Mouse (Mus musculus) lung, embryonic 14.5 days (tissue): ENCODE measurements around the gene Dnm3. TPM values are rescaled to one million over a fixed set of nuclear protein-coding genes. Genes with fewer than 3 reads are reported as not detected.
A peak's percentile ranks its signal among the peaks of the same experiment; 100 is the strongest.

Source experiments
- ATAC-seq: fragments of 200-750 bp; cut with Nextera tagmentation; 2 replicates; pipeline ENCODE4 v1.8.0; 2017; ENCODE audit warnings: mild to moderate bottlenecking, moderate TSS enrichment, moderate library complexity; ENCODE audit not compliant: insufficient read depth
- DNase-seq: peaks from one replicate; pipeline ENCODE4 v3.0.0-alpha.2; 2015
- H3K27ac ChIP-seq: fragments of 300-500 bp; sonication (generic); 2 replicates; pipeline ENCODE4 v1.5.1; 2014; ENCODE audit warnings: low read depth, mild to moderate bottlenecking, moderate library complexity
- H3K27me3 ChIP-seq: fragments of 300-500 bp; sonication (generic); 2 replicates; pipeline ENCODE4 v1.6.1; 2014; ENCODE audit warnings: low read length, control low read depth; ENCODE audit not compliant: insufficient read depth
- H3K36me3 ChIP-seq: fragments of 300-500 bp; sonication (generic); 2 replicates; pipeline ENCODE4 v1.6.1; 2014; ENCODE audit warnings: control low read depth; ENCODE audit not compliant: insufficient read depth
- H3K4me1 ChIP-seq: fragments of 300-500 bp; sonication (generic); 2 replicates; pipeline ENCODE4 v1.6.1; 2014; ENCODE audit warnings: antibody characterized with exemption, control low read depth; ENCODE audit not compliant: insufficient read depth
- H3K4me2 ChIP-seq: fragments of 300-500 bp; sonication (generic); 2 replicates; pipeline ENCODE4 v1.6.1; 2014; ENCODE audit warnings: mild to moderate bottlenecking
- H3K4me3 ChIP-seq: fragments of 300-500 bp; sonication (generic); 2 replicates; pipeline ENCODE4 v1.5.1; 2014; ENCODE audit warnings: low read depth, low read length
- H3K9ac ChIP-seq: fragments of 300-500 bp; sonication (generic); 2 replicates; pipeline ENCODE4 v1.6.1; 2014
- H3K9me3 ChIP-seq: fragments of 300-500 bp; sonication (generic); 2 replicates; pipeline ENCODE4 v1.6.1; 2016; ENCODE audit warnings: low read depth, low read length, control low read depth
- CTCF ChIP-seq: IDR thresholded peaks from 2 replicates; pipeline ENCODE4 v1.5.1; 2016; ENCODE audit warnings: antibody characterized with exemption, low read depth
- WGBS: fragments of 180-500 bp; shearing (Covaris S2); extraction: QIAGEN DNeasy Blood & Tissue Kit; methylation state at CpG from one replicate; pipeline ENCODE4 v1.1.7; 2014; 5-methylcytosine and 5-hydroxymethylcytosine counted together
- polyA plus RNA-seq: library from polyadenylated mRNA; unstranded; fragments of >200 nt; fragmentation: Nextera tagmentation; extraction: Ambion mirVana; gene quantifications from 2 replicates; pipeline ENCODE4 v1.2.1, GENCODE M21; 2014

The Dnm3 gene
- polyA plus RNA-seq = 2.6 and 2.8 TPM in 2 replicates

- Histone ChIP-seq H3K4me3 (peak within 1 kb of the TSS; percentile 59), H3K4me1 (0 out of 2 replicates have a peak, but pooled peaks cover 3% of the 10 kb centered on the region), H3K27me3 (peaks cover 24% of the 10 kb centered on the region), H3K9me3 (no peaks in the 10 kb centered on the region), H3K27ac (no peak within 1 kb of the TSS), H3K4me2 (peak within 1 kb of the TSS; percentile 99), H3K36me3 (no peaks in the 10 kb centered on the region), H3K9ac (peak within 1 kb of the TSS; percentile 48)
- ATAC-seq (peak; percentile 99), DNase-seq (peak; percentile 96)
- TF ChIP-seq CTCF = peak; percentile 37; the same call in 1 of the 2 replicates
- WGBS = under 1% methylated on average over 56 of the region's 56 CpGs
Observed at GRCm38 (mm10) chr1:162477246-162478209, at the start of gene Dnm3. TSS of gene Dnm3 (minus strand) at chr1:162478034.

- Histone ChIP-seq H3K9ac (no peak overlapping the region), H3K27me3 (no peaks in the 10 kb centered on the region), H3K4me1 (no peaks in the 10 kb centered on the region), H3K36me3 (no peaks in the 10 kb centered on the region), H3K4me3 (no peak overlapping the region), H3K27ac (no peak overlapping the region), H3K9me3 (no peaks in the 10 kb centered on the region), H3K4me2 (no peak overlapping the region)
- no peak for ATAC-seq
- TF ChIP-seq CTCF = no peak
- no peak for DNase-seq
- 75% methylated on average over 1 of the region's 1 CpGs for WGBS
Observed at GRCm38 (mm10) chr1:162515116-162515515, 37.3 kb upstream of the Dnm3 start.

- Histone ChIP-seq H3K4me2 (no peak overlapping the region), H3K9me3 (no peaks in the 10 kb centered on the region), H3K4me3 (no peak overlapping the region), H3K9ac (no peak overlapping the region), H3K27ac (no peak overlapping the region), H3K27me3 (no peaks in the 10 kb centered on the region), H3K36me3 (no peaks in the 10 kb centered on the region), H3K4me1 (no peaks in the 10 kb centered on the region)
- ATAC-seq = no peak
- no peak for TF ChIP-seq CTCF
- WGBS = 68% methylated on average over 2 of the region's 2 CpGs
- DNase-seq = no peak
Observed at GRCm38 (mm10) chr1:162510013-162510356, 32.2 kb upstream of the Dnm3 start.

- WGBS = 38% methylated on average over 12 of the region's 12 CpGs
- peak; percentile 44 for DNase-seq
- no peak overlapping the region for H3K27ac ChIP-seq
Observed at GRCm38 (mm10) chr1:162509329-162510012, 31.6 kb upstream of the Dnm3 start.

GRCm38 (mm10) chr1:162508211-162509005, 30.6 kb upstream of the Dnm3 start:
- no peak overlapping the region for H3K27ac ChIP-seq
- no peak for TF ChIP-seq CTCF
- 71% methylated on average over 4 of the region's 4 CpGs for WGBS

More at GRCm38 (mm10) chr1:162509329-162510012, 31.6 kb upstream of the Dnm3 start:
- Histone ChIP-seq H3K4me3 (no peak overlapping the region), H3K9me3 (no peaks in the 10 kb centered on the region), H3K36me3 (no peaks in the 10 kb centered on the region), H3K9ac (no peak overlapping the region), H3K27me3 (no peaks in the 10 kb centered on the region), H3K4me1 (no peaks in the 10 kb centered on the region), H3K4me2 (no peak overlapping the region)
- ATAC-seq = 0 out of 2 replicates have a peak, but pooled peaks have one; percentile 49
- TF ChIP-seq CTCF = no peak

GRCm38 (mm10) chr1:162506516-162506915, 28.7 kb upstream of the Dnm3 start:
- peak; percentile 9 for DNase-seq

More at GRCm38 (mm10) chr1:162508211-162509005, 30.6 kb upstream of the Dnm3 start:
- no peak for ATAC-seq
- H3K27me3 ChIP-seq = no peaks in the 10 kb centered on the region
- H3K4me2 ChIP-seq = no peak overlapping the region
- no peak overlapping the region for H3K9ac ChIP-seq
- H3K4me3 ChIP-seq = no peak overlapping the region
- H3K4me1 ChIP-seq = no peaks in the 10 kb centered on the region
- no peak for DNase-seq
- H3K9me3 ChIP-seq = no peaks in the 10 kb centered on the region
- no peaks in the 10 kb centered on the region for H3K36me3 ChIP-seq

More at GRCm38 (mm10) chr1:162506516-162506915, 28.7 kb upstream of the Dnm3 start:
- Histone ChIP-seq H3K4me3 (no peak overlapping the region), H3K27ac (no peak overlapping the region), H3K9me3 (no peaks in the 10 kb centered on the region), H3K9ac (no peak overlapping the region), H3K4me1 (no peaks in the 10 kb centered on the region), H3K27me3 (no peaks in the 10 kb centered on the region), H3K36me3 (no peaks in the 10 kb centered on the region), H3K4me2 (no peak overlapping the region)
- no peak for ATAC-seq
- 69% methylated on average over 4 of the region's 4 CpGs for WGBS
- TF ChIP-seq CTCF = no peak
